Mouse (Mus musculus): Measurements from ENCODE around the gene Ifit1.

GRCm38 (mm10) chr19:34678428-34678827, 37.8 kb downstream of the Ifit1 start:
- TF ChIP-seq CTCF (IDR thresholded peaks at IDR 0.05; ENCODE audit: low read depth) = no peak
- no peak for TF ChIP-seq EP300 (optimal IDR thresholded peaks at IDR 0.05)

Data from stomach, postnatal 0 days (tissue).